Mouse (Mus musculus): ENCODE results near the gene Rab21. TPM values are rescaled to one million over a fixed set of nuclear protein-coding genes. Genes with fewer than 3 reads are reported as not detected.
"Not testable (repeated sequence)": the region's sequence is repeated elsewhere in the genome, so short reads cannot be mapped to it uniquely, and the experiment has no call there.

The Rab21 gene
- total RNA-seq, 2 experiments from 2014 or later = 15.8 to 25.2 TPM

DNA sequence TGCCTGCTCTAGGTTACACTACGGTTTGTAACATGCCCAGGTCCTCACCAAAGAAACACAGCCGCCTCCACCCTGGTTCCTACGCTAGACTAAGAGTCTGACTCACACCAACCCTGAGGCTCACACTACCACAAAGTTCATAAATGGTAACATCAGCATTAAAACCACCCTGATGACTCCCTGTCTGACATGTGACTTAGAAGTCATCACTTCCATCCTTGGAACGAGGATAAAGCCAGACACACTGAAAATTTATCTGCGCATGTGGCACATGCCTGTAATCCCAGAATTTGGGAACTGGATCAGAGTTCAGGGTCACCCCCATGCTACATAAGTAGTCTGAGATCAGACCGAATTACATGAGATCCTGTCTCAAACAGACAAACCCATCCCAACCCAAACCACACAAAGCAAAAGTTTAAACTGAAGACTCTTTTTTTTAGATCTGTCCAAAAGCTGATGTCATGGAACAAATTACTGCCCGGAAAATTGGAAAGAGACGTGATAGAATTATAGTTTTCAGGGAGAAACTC lies 17.1 kb upstream of the Rab21 start:
- no peak for ATAC-seq (replicated peaks; ENCODE audit: low FRiP score, poor library complexity, severe bottlenecking)

- no peak for ATAC-seq (replicated peaks; ENCODE audit: low FRiP score, poor library complexity, severe bottlenecking)
Measured at GRCm38 (mm10) chr10:115329010-115329530, 13.7 kb upstream of the Rab21 start.

DNA sequence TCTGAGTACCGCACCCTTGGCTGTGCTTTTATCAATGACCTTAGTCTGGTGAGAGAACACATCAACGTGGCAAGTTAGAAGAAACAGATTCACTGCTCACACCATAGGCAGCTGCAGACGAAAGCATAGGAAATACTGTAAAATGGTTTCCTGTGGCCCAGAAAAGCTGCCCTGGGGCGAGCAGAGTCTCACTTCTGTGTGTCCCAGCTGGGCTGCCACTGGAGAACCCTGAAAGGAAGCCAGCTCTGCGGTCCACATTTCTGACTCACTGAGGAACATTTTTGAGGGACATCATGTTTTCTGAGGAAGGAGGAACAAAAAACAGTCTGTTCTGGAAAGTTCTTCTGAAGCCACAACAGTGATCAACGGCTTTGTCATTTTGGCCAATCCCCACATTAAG lies 13.1 kb upstream of the Rab21 start:
- ATAC-seq (replicated peaks; ENCODE audit: low FRiP score, poor library complexity, severe bottlenecking) = no peak

- peak; percentile 80 for ATAC-seq (replicated peaks; ENCODE audit: low FRiP score, poor library complexity, severe bottlenecking)
Measured at GRCm38 (mm10) chr10:115323295-115323694, 7.9 kb upstream of the Rab21 start.

GRCm38 (mm10) chr10:115321317-115322035 lies 6.1 kb upstream of the Rab21 start:
- no peak for ATAC-seq (replicated peaks; ENCODE audit: low FRiP score, poor library complexity, severe bottlenecking)

- ATAC-seq (replicated peaks; ENCODE audit: low FRiP score, poor library complexity, severe bottlenecking) = not testable (repeated sequence)
Measured at GRCm38 (mm10) chr10:115318388-115318787, 3.0 kb upstream of the Rab21 start.

DNA sequence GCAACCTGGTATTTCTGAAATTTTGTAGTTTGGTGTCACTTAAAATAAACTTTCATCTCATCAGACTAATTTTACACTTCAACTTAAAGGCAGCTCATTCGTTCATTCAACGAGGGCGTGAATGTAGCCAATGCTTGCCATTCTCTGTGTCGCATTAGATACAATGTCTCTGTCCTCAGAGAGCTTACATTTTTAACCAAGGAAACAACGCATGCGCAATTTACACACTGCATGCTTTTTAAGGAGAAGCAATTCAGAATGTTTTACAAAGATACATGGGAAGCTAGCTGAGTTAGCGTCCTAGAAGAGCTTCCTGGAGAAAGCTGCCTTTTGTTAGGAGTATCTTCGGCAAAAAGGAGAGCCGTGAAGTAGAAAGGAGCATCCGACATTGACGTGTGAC lies 919 bp upstream of the Rab21 start:
- ATAC-seq (replicated peaks; ENCODE audit: low FRiP score, poor library complexity, severe bottlenecking) = no peak

GRCm38 (mm10) chr10:115314582-115315452 lies 577 bp downstream of the Rab21 start:
- peak; percentile 50 for ATAC-seq (replicated peaks; ENCODE audit: low FRiP score, poor library complexity, severe bottlenecking)

- no peak for ATAC-seq (replicated peaks; ENCODE audit: low FRiP score, poor library complexity, severe bottlenecking)
Measured at GRCm38 (mm10) chr10:115314287-115314581, 1.2 kb downstream of the Rab21 start.

- no peak for ATAC-seq (replicated peaks; ENCODE audit: low FRiP score, poor library complexity, severe bottlenecking)
Measured at GRCm38 (mm10) chr10:115313641-115314286, 1.6 kb downstream of the Rab21 start.

DNA sequence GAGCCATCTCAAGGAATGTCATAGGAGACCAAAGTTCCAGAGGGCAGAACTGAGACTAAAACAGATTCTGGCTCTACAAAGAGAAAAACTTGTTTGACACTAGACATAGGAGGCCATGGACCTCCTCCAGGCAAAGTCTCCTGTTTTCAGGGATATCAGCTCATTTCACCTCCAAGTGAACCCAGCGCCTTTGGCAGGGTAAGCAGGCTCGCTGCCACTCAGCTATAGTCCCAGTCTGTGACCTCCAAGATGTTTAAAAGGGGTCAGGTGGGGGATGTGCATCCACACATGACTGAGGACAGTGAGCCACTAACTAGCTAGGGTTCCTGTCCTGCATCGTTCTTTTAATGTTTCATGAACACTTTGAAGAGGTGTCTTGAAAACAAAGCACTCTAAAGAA lies 2.7 kb downstream of the Rab21 start:
- ATAC-seq (replicated peaks; ENCODE audit: low FRiP score, poor library complexity, severe bottlenecking) = no peak

DNA sequence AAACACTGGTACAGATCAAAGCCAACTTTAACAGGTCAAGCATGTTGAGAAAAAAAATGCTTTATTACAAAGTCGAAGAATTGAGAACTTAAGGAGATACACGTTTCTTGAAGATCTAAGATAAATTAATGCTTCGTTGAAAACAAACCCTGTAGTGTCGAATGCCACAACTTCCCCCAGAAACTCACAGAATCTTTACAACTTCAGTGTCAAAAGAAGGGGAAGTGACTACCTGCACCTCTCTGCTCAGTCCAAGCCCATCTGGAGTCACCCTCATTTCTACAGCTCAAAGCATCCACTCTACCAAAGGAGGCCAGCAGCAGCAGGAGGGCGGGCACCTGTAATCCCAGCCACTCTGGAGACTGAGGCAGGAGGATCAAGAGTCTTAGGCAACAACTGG lies 3.2 kb downstream of the Rab21 start:
- ATAC-seq (replicated peaks; ENCODE audit: low FRiP score, poor library complexity, severe bottlenecking) = no peak

GRCm38 (mm10) chr10:115311263-115311965 lies 4.0 kb downstream of the Rab21 start:
- ATAC-seq (replicated peaks; ENCODE audit: low FRiP score, poor library complexity, severe bottlenecking) = no peak

GRCm38 (mm10) chr10:115309191-115309590 lies 6.2 kb downstream of the Rab21 start:
- no peak for ATAC-seq (replicated peaks; ENCODE audit: low FRiP score, poor library complexity, severe bottlenecking)

DNA sequence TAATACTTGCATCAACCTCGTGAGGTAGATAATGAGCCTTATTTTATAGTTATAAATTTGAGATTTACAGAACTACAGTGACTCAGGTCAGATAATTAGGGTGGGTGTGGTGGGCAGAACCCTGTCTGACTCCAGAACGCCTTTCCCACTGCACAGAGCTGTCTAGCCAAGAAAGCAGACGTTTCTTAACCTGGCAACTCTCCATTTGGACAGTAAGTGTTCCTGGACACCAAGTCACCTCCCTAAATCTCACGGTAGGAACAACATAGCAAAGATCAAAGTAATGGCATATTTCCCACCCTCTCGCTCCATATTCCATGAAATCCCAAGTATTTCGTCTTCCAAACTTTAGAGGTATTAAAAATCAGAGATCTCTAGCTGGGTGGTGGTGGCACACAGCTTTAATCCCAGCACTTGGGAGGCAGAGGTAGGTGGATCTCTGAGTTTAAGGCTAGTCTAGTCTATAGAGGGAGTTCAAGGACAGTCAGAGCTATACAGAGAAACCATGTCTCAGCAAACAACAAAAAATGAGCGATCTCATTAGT lies 8.0 kb downstream of the Rab21 start:
- no peak for ATAC-seq (replicated peaks; ENCODE audit: low FRiP score, poor library complexity, severe bottlenecking)

DNA sequence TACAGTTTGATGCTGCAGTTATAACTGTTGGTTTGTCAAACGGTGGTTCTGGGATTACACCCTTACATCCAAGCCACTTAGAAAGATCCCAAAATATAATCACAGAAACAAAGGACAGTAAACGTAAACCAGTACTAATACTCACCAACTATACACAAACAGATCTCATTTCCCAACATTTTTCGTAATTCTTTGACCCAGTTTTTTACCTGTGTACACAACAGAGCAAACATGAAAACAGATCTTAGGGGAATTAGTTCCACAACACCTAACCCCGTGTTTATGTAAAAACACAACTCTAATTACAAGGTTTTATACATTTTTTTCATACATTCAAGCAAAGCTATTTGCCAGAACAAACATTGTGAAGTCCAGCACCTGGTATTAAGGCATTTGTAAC lies 16.7 kb downstream of the Rab21 start:
- no peak for ATAC-seq (replicated peaks; ENCODE audit: low FRiP score, poor library complexity, severe bottlenecking)

- no peak for ATAC-seq (replicated peaks; ENCODE audit: low FRiP score, poor library complexity, severe bottlenecking)
Measured at GRCm38 (mm10) chr10:115297582-115297981, 17.8 kb downstream of the Rab21 start.

- no peak for ATAC-seq (replicated peaks; ENCODE audit: low FRiP score, poor library complexity, severe bottlenecking)
Measured at GRCm38 (mm10) chr10:115296401-115296935, 18.9 kb downstream of the Rab21 start.

DNA sequence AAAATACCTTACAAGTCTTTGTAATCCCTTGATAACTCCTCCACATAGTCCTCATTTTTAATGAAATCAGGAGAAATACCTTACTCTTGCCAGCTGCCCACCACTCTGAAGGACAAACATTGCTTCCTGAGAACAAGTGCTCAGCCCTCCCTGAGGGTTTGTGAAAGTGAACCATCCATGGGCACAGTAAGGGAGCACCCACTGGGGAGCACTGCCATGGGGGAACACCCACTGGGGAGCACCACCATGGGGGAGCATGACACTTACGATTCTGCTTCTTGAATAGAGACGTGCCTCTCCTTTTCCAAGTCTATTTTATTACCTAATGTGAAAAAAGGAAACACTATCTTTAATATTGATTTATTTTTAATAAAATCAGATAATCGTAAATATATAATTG lies 20.2 kb downstream of the Rab21 start:
- no peak for ATAC-seq (replicated peaks; ENCODE audit: low FRiP score, poor library complexity, severe bottlenecking)
